Mouse (Mus musculus) mouse embryonic stem cell (cell line): ENCODE measurements at regions not wholly inside any gene's neighbourhood (a gene's known extent, or its start where the extent isn't known, plus 50 kb on each side); places are given as distances from the start of the nearest gene placed in this dataset.

Experiments used
- in situ Hi-C, 2 experiments: fragments of 300-500 bp; cut with MboI; formaldehyde crosslinking; loops; 1 replicate in 1 of 2; 3 replicates in 1 of 2; pipeline ENCODE4 v1.14.3; 2019 to 2020; ENCODE audit warnings: low sequenced_read_pairs in 2 of 2, low pct_unique_long_range_greater_than_20kb in 1 of 2, mixed read lengths in 1 of 2; ENCODE audit not compliant: unreplicated experiment in 1 of 2

DNA sequence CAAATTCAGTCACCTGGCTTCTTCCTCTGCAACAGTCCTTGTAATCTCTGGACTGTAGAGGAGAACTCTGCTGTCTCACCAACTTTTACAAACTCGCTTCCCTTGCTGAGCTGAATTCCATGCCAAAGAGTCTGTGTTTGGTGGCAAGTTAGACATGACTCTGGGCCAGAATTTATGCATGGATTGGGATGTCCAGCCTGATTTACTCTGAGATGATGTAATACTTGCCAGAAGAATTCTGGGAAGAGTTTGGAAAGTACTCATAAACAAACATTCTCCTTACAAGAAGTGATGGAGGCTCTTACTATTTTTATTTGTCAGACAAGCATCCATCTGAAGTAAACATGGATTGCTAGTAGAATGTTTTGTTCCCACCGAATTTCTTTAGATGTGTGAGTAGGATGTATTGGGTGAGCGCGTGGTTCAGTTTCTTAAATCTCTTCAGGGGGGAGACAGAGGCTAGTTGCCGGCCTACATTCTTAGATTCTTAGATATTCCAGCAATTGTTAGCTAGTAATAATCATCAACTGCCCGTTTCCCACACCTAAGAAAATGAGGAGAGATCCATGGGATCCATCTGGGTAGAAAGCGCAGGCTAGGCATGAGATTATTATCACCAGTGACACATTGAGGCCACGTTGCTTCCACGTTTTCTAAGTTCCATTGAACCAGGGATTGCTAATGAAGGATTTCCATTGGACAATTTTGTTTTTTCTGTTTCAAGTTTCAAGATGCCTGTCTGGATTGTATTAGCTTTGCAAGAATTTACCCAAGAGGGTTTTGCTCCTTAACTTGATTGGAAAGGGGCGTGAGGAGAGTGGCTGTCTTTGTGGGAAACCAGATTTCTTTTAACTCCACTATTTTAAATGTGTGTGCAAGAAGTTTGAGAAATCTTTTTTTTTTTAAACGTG lies 89.3 kb upstream of the Gm10295 start:
- in situ Hi-C loops, result no loop called here

- in situ Hi-C loops, result no loop called here
These were observed 74.7 kb upstream of the Gm10295 start for GRCm38 (mm10) chr7:71425982-71426381.

- in situ Hi-C loops, result loop anchor here in 1 of 2 experiments (25.0 kb wide), 1 partner anchor 443 kb away; no protein-coding TSS in a partner anchor
These were observed 68.0 kb upstream of the Gm10295 start for GRCm38 (mm10) chr7:71419261-71419660.

GRCm38 (mm10) chr7:71418856-71419255 lies 67.6 kb upstream of the Gm10295 start:
- in situ Hi-C loops, result loop anchor here in 1 of 2 experiments (25.0 kb wide), 1 partner anchor 443 kb away; no protein-coding TSS in a partner anchor

DNA sequence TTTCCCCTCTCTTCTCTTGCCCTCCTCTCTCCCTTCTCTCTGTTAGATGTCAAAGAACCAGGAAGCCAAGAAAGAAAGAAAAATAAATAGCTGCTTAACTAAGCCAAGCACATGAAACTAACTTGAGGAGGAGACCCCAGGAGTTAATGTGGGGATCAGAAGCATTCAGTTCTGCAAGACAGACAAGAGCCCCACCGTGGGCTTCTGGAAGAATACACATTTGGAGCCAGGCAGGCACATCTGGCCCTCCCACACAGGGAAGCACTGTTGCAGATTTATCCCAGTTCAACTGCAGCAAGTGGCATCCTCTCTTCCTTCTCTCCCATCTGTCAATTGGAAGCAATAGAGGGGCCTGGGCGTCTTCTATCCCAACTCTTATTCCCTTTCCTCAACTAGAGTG lies 63.5 kb upstream of the Gm10295 start:
- in situ Hi-C loops, result loop anchor here in 1 of 2 experiments (25.0 kb wide), 1 partner anchor 448 kb away; no protein-coding TSS in a partner anchor

- in situ Hi-C loops, result loop anchor here in 1 of 2 experiments (25.0 kb wide), 1 partner anchor 449 kb away; no protein-coding TSS in a partner anchor
These were observed 61.8 kb upstream of the Gm10295 start for GRCm38 (mm10) chr7:71413121-71413520.

GRCm38 (mm10) chr7:71412079-71412478 lies 60.8 kb upstream of the Gm10295 start:
- in situ Hi-C loops, result loop anchor here in 1 of 2 experiments (25.0 kb wide), 1 partner anchor 450 kb away; no protein-coding TSS in a partner anchor

DNA sequence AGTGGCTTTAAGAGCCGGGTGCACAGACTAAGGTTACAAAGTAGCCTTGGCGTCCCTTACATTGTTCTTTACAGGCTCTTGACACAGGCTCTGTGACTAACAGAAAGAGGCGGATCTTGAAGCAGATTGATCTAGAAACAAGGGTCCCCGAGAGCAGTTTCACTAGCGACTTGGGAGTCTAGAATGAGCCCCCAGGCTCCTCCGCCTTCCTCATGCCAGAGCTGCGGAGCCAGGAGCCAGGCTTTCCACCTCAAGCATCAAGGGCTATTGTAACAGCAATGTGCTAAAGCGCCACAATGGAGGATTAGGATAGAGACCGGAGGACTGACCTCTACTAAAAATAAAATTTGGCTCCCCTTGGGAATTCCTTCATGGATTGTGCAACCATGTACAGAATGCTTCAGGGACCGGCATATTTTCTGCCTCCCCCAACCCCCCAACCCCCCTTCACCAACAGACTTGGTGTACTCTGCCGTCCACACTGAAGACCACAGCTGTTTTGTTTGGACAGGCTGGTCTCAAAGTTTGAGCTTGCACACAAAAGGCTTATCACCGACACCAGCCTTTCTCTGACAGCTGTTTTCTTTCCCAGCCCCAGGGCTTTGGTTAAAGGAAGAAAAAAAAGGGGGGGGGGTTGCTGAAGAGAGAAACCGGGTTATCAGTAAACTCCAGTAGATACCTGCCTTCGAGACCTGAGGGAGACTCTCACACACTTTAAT lies 60.2 kb upstream of the Gm10295 start:
- in situ Hi-C loops, result loop anchor here in 1 of 2 experiments (25.0 kb wide), 1 partner anchor 451 kb away; no protein-coding TSS in a partner anchor

GRCm38 (mm10) chr7:71409903-71410302 lies 58.6 kb upstream of the Gm10295 start:
- in situ Hi-C loops, result loop anchor here in 1 of 2 experiments (25.0 kb wide), 1 partner anchor 452 kb away; no protein-coding TSS in a partner anchor

GRCm38 (mm10) chr7:71409061-71409460 lies 57.8 kb upstream of the Gm10295 start:
- in situ Hi-C loops, result loop anchor here in 1 of 2 experiments (25.0 kb wide), 1 partner anchor 453 kb away; no protein-coding TSS in a partner anchor

DNA sequence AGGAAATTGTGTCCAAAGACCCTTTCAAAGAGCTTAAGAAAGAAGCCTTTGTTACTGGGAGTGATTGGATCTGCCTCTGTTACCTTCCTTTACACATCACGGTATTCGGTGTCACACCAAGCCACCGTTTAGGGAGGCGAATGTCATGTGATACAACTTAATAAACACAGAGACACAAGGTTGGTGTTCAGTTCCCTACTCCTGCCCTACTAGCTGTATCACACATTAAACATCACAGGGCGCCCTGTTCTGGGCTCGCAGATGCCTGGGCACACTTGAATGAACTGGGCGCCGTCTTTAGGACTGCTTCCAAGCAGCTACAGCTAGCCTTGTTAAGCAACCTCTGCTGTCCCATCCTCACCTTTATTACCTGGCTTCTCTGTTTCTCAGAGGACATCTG lies 55.0 kb upstream of the Gm10295 start:
- in situ Hi-C loops, result loop anchor here in 1 of 2 experiments (25.0 kb wide), 1 partner anchor 456 kb away; no protein-coding TSS in a partner anchor
